Mouse (Mus musculus) hindbrain, embryonic 16.5 days (tissue): ENCODE data around the gene Vamp9. TPM values are rescaled to one million over a fixed set of nuclear protein-coding genes. Genes with fewer than 3 reads are reported as not detected.
A peak's percentile ranks its signal among the peaks of the same experiment; 100 is the strongest.

Source experiments
- ATAC-seq: fragments of 200-750 bp; cut with Nextera tagmentation; 2 replicates; pipeline ENCODE4 v1.8.0; 2017; ENCODE audit warnings: moderate TSS enrichment, moderate library complexity
- H3K27ac ChIP-seq: fragments of 300-500 bp; sonication (generic); 2 replicates; pipeline ENCODE4 v1.5.1; 2014; ENCODE audit warnings: low read depth, mild to moderate bottlenecking, control low read depth, low read length, moderate library complexity
- H3K27me3 ChIP-seq: fragments of 300-500 bp; sonication (generic); replicated peaks from 2 replicates; pipeline ENCODE4 v1.6.1; 2014; ENCODE audit warnings: low read length; ENCODE audit not compliant: control insufficient read depth, insufficient read depth
- H3K36me3 ChIP-seq: fragments of 300-500 bp; sonication (generic); 2 replicates; pipeline ENCODE4 v1.6.1; 2014; ENCODE audit warnings: mild to moderate bottlenecking, low read length, moderate library complexity, mixed read lengths; ENCODE audit not compliant: control insufficient read depth, insufficient read depth
- H3K4me1 ChIP-seq: fragments of 300-500 bp; sonication (generic); 2 replicates; pipeline ENCODE4 v1.6.1; 2014; ENCODE audit warnings: low read depth, low read length; ENCODE audit not compliant: control insufficient read depth, insufficient read depth
- H3K4me2 ChIP-seq: fragments of 300-500 bp; sonication (generic); 2 replicates; pipeline ENCODE4 v1.6.1; 2014; ENCODE audit warnings: mild to moderate bottlenecking, low read length, control low read depth, moderate library complexity
- H3K4me3 ChIP-seq: fragments of 300-500 bp; sonication (generic); 2 replicates; pipeline ENCODE4 v1.5.1; 2014; ENCODE audit warnings: mild to moderate bottlenecking, low read length, control low read depth, moderate library complexity
- H3K9ac ChIP-seq: fragments of 300-500 bp; sonication (generic); 2 replicates; pipeline ENCODE4 v1.6.1; 2014; ENCODE audit warnings: low read depth, mild to moderate bottlenecking, control low read depth, low read length, moderate library complexity
- H3K9me3 ChIP-seq: fragments of 300-500 bp; sonication (generic); 2 replicates; pipeline ENCODE4 v1.6.1; 2014; ENCODE audit warnings: mild to moderate bottlenecking, low read length, moderate library complexity; ENCODE audit not compliant: control insufficient read depth
- WGBS: fragments of 180-500 bp; shearing (Covaris S2); extraction: QIAGEN DNeasy Blood & Tissue Kit; methylation state at CpG from one replicate; pipeline ENCODE4 v1.1.7; 2014; 5-methylcytosine and 5-hydroxymethylcytosine counted together
- polyA plus RNA-seq: library from polyadenylated mRNA; unstranded; fragments of >200 nt; fragmentation: Nextera tagmentation; extraction: Ambion mirVana; gene quantifications from 2 replicates; pipeline ENCODE4 v1.2.1, GENCODE M21; 2015

Gene Vamp9
- polyA plus RNA-seq, result 0.34 and 0.61 TPM in 2 replicates

GRCm38 (mm10) chr5:99906181-99906956 lies at the start of gene Vamp9:
TSS of gene Vamp9 (plus strand) at chr5:99906254.
- Histone ChIP-seq H3K4me2 (peak within 1 kb of the TSS; percentile 76), H3K27ac (peak within 1 kb of the TSS; percentile 84), H3K4me1 (no peaks in the 10 kb centered on the region), H3K4me3 (peak within 1 kb of the TSS; percentile 79), H3K27me3 (no peaks in the 10 kb centered on the region), H3K36me3 (no peaks in the 10 kb centered on the region), H3K9me3 (no peaks in the 10 kb centered on the region), H3K9ac (peak within 1 kb of the TSS; percentile 83)
- WGBS, result 5% methylated on average over 43 of the region's 49 CpGs
- peak; percentile 100 for ATAC-seq

GRCm38 (mm10) chr5:99857106-99857637 lies 48.9 kb upstream of the Vamp9 start:
- H3K36me3 ChIP-seq, result no peaks in the 10 kb centered on the region
- H3K4me1 ChIP-seq, result no peaks in the 10 kb centered on the region
- whole genome bisulfite sequencing, result 44% methylated on average over 14 of the region's 14 CpGs
- H3K9ac ChIP-seq, result no peak overlapping the region
- no peak overlapping the region for H3K27ac ChIP-seq
- H3K4me3 ChIP-seq, result no peak overlapping the region
- ATAC-seq, result no peak
- H3K27me3 ChIP-seq, result no peaks in the 10 kb centered on the region
- H3K4me2 ChIP-seq, result no peak overlapping the region
- no peaks in the 10 kb centered on the region for H3K9me3 ChIP-seq

GRCm38 (mm10) chr5:99859637-99860433 lies 46.2 kb upstream of the Vamp9 start:
- no peak overlapping the region for H3K9ac ChIP-seq
- no peak for ATAC-seq
- H3K27me3 ChIP-seq, result no peaks in the 10 kb centered on the region
- H3K27ac ChIP-seq, result no peak overlapping the region
- no peak overlapping the region for H3K4me3 ChIP-seq
- WGBS, result 58% methylated on average over 13 of the region's 13 CpGs
- no peaks in the 10 kb centered on the region for H3K4me1 ChIP-seq
- H3K4me2 ChIP-seq, result no peak overlapping the region
- no peaks in the 10 kb centered on the region for H3K36me3 ChIP-seq
- no peaks in the 10 kb centered on the region for H3K9me3 ChIP-seq

- WGBS, result 88% methylated on average over 6 of the region's 6 CpGs
- ATAC-seq, result no peak
These were observed 44.2 kb upstream of the Vamp9 start for GRCm38 (mm10) chr5:99861816-99862215.

GRCm38 (mm10) chr5:99863656-99864380 lies 42.2 kb upstream of the Vamp9 start:
- WGBS, result 80% methylated on average over 13 of the region's 13 CpGs

More at GRCm38 (mm10) chr5:99861816-99862215, 44.2 kb upstream of the Vamp9 start:
- H3K27me3 ChIP-seq, result no peaks in the 10 kb centered on the region
- no peaks in the 10 kb centered on the region for H3K36me3 ChIP-seq
- H3K9ac ChIP-seq, result no peak overlapping the region
- no peak overlapping the region for H3K4me2 ChIP-seq
- H3K4me3 ChIP-seq, result no peak overlapping the region
- no peak overlapping the region for H3K27ac ChIP-seq
- H3K4me1 ChIP-seq, result no peaks in the 10 kb centered on the region
- H3K9me3 ChIP-seq, result no peaks in the 10 kb centered on the region

GRCm38 (mm10) chr5:99865779-99866178 lies 40.3 kb upstream of the Vamp9 start:
- Histone ChIP-seq H3K36me3 (no peaks in the 10 kb centered on the region), H3K4me1 (no peaks in the 10 kb centered on the region), H3K9ac (no peak overlapping the region), H3K27me3 (no peaks in the 10 kb centered on the region), H3K4me3 (no peak overlapping the region), H3K9me3 (no peaks in the 10 kb centered on the region), H3K27ac (no peak overlapping the region), H3K4me2 (no peak overlapping the region)
- no peak for ATAC-seq
- 86% methylated on average over 1 of the region's 1 CpGs for WGBS

More at GRCm38 (mm10) chr5:99863656-99864380, 42.2 kb upstream of the Vamp9 start:
- H3K4me1 ChIP-seq, result no peaks in the 10 kb centered on the region
- H3K27me3 ChIP-seq, result no peaks in the 10 kb centered on the region
- no peaks in the 10 kb centered on the region for H3K9me3 ChIP-seq
- no peak overlapping the region for H3K4me3 ChIP-seq
- H3K27ac ChIP-seq, result no peak overlapping the region
- ATAC-seq, result no peak
- H3K9ac ChIP-seq, result no peak overlapping the region
- no peaks in the 10 kb centered on the region for H3K36me3 ChIP-seq
- H3K4me2 ChIP-seq, result no peak overlapping the region

GRCm38 (mm10) chr5:99868286-99868685 lies 37.8 kb upstream of the Vamp9 start:
- Histone ChIP-seq H3K27ac (no peak overlapping the region), H3K36me3 (no peaks in the 10 kb centered on the region), H3K4me1 (0 out of 2 replicates have a peak, but pooled peaks cover 2% of the 10 kb centered on the region), H3K9ac (no peak overlapping the region), H3K9me3 (no peaks in the 10 kb centered on the region), H3K27me3 (no peaks in the 10 kb centered on the region), H3K4me3 (no peak overlapping the region), H3K4me2 (no peak overlapping the region)
- ATAC-seq, result no peak
- WGBS, result 93% methylated on average over 17 of the region's 17 CpGs

- H3K27ac ChIP-seq, result no peak overlapping the region
- no peak for ATAC-seq
- H3K4me3 ChIP-seq, result no peak overlapping the region
- no peaks in the 10 kb centered on the region for H3K36me3 ChIP-seq
- WGBS, result 92% methylated on average over 9 of the region's 9 CpGs
- 0 out of 2 replicates have a peak, but pooled peaks cover 2% of the 10 kb centered on the region for H3K4me1 ChIP-seq
- no peaks in the 10 kb centered on the region for H3K27me3 ChIP-seq
- H3K9ac ChIP-seq, result no peak overlapping the region
- no peaks in the 10 kb centered on the region for H3K9me3 ChIP-seq
- H3K4me2 ChIP-seq, result no peak overlapping the region
These were observed 37.1 kb upstream of the Vamp9 start for GRCm38 (mm10) chr5:99868923-99869322.
